Mouse (Mus musculus): ENCODE results near the gene Mapk10. TPM values are rescaled to one million over a fixed set of nuclear protein-coding genes. Genes with fewer than 3 reads are reported as not detected.

The Mapk10 gene
- polyA plus RNA-seq, 1 experiment from 2014 or later, result 0.51 TPM

GRCm38 (mm10) chr5:103020127-103020526 lies 191.0 kb downstream of the Mapk10 start:
- H3K4me1 ChIP-seq, result no peaks in the 10 kb centered on the region
- no peak overlapping the region for H3K4me3 ChIP-seq
- no peaks in the 10 kb centered on the region for H3K27me3 ChIP-seq (ENCODE audit: low read depth, poor library complexity, severe bottlenecking)
- H3K27ac ChIP-seq, result no peak overlapping the region
- no peaks in the 10 kb centered on the region for H3K36me3 ChIP-seq
- H3K9me3 ChIP-seq (replicated peaks), result no peaks in the 10 kb centered on the region
- no peak for DNase-seq (ENCODE audit: low spot score)
- 86% methylated on average over 5 of the region's 5 CpGs for WGBS

- H3K4me3 ChIP-seq, result no peak overlapping the region
- 88% methylated on average over 7 of the region's 7 CpGs for WGBS
- H3K4me1 ChIP-seq, result no peaks in the 10 kb centered on the region
- no peaks in the 10 kb centered on the region for H3K36me3 ChIP-seq
- H3K9me3 ChIP-seq (replicated peaks), result no peaks in the 10 kb centered on the region
- no peaks in the 10 kb centered on the region for H3K27me3 ChIP-seq (ENCODE audit: low read depth, poor library complexity, severe bottlenecking)
- no peak for DNase-seq (ENCODE audit: low spot score)
- no peak overlapping the region for H3K27ac ChIP-seq
These were observed 193.5 kb downstream of the Mapk10 start for GRCm38 (mm10) chr5:103017637-103018036.

DNA sequence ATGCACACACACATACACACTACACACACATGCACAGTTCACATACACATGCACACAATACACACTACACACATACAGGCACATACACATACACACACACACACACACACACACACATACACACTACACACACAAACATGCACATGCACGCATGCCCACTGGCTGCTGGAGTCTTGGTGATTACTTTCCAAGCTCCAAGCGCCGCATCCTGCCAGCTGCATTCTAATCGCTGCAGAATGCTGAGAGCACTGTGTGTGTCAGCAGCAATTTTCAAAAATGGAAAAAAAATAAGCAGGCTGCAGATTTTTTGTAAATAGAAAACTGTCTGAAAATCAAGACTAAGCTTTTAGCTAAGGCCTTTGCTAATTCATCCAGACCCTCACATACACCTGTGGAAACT lies 196.8 kb downstream of the Mapk10 start:
- no peak for DNase-seq (ENCODE audit: low spot score)
- Histone ChIP-seq H3K27ac (no peak overlapping the region), H3K27me3 (ENCODE audit: low read depth, poor library complexity, severe bottlenecking) (no peaks in the 10 kb centered on the region), H3K9me3 (replicated peaks) (no peaks in the 10 kb centered on the region), H3K4me1 (no peaks in the 10 kb centered on the region), H3K4me3 (no peak overlapping the region), H3K36me3 (no peaks in the 10 kb centered on the region)
- WGBS, result 95% methylated on average over 4 of the region's 4 CpGs

DNA sequence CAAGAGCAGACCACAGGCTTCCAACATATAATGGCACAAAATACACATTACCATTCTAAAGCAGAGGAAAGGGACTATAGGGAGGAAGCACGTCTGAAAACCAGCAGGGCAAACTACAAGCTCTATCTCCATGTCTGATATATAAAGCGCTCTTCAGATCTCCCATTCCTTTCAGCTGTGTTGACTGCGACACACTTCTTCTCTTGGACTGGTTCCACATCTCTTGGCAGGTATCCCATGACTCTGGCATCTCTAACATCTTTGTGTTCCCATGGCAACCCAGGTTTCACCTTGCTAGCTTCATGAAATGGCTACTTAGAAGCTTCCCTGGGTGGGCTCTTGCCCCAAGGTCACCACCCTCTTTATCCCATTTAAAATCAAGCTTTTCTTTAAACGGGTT lies 202.2 kb downstream of the Mapk10 start:
- no peaks in the 10 kb centered on the region for H3K36me3 ChIP-seq
- DNase-seq (ENCODE audit: low spot score), result no peak
- H3K4me3 ChIP-seq, result no peak overlapping the region
- WGBS, result 91% methylated on average over 4 of the region's 4 CpGs
- no peaks in the 10 kb centered on the region for H3K4me1 ChIP-seq
- no peak overlapping the region for H3K27ac ChIP-seq
- no peaks in the 10 kb centered on the region for H3K9me3 ChIP-seq (replicated peaks)
- H3K27me3 ChIP-seq (ENCODE audit: low read depth, poor library complexity, severe bottlenecking), result no peaks in the 10 kb centered on the region

GRCm38 (mm10) chr5:103002116-103002515 lies 209.0 kb downstream of the Mapk10 start:
- Histone ChIP-seq H3K36me3 (no peaks in the 10 kb centered on the region), H3K27me3 (ENCODE audit: low read depth, poor library complexity, severe bottlenecking) (no peaks in the 10 kb centered on the region), H3K27ac (peak overlapping the region; percentile 23; the same call in 1 of the 2 replicates), H3K4me3 (no peak overlapping the region), H3K4me1 (peaks cover 25% of the 10 kb centered on the region), H3K9me3 (replicated peaks) (no peaks in the 10 kb centered on the region)
- WGBS, result 48% methylated on average over 7 of the region's 7 CpGs
- peak; percentile 48 for DNase-seq (ENCODE audit: low spot score)

DNA sequence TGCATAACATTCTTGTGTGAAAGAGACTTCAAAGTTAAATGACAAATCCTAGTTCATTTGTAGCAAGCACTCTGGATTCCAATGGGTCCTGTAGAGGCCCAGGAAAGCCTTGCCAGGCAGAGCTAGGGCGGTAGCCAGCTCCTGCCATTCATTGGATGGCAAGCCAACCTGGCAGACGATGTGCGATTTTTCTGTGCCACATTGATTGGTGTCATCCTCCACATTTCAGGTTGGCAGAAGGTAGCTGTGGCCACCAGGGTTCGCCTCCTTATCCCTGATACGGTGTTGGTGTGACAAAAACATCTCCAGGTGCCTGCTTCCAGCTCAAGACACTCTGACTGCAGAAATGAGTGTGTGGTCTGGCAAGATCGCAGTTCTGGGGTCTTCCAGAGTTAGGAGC lies 210.6 kb downstream of the Mapk10 start:
- DNase-seq (ENCODE audit: low spot score), result no peak
- 91% methylated on average over 6 of the region's 6 CpGs for WGBS
- no peaks in the 10 kb centered on the region for H3K36me3 ChIP-seq
- no peak overlapping the region for H3K4me3 ChIP-seq
- peaks cover 25% of the 10 kb centered on the region for H3K4me1 ChIP-seq
- H3K27ac ChIP-seq, result no peak overlapping the region
- no peaks in the 10 kb centered on the region for H3K9me3 ChIP-seq (replicated peaks)
- no peaks in the 10 kb centered on the region for H3K27me3 ChIP-seq (ENCODE audit: low read depth, poor library complexity, severe bottlenecking)

- no peak for DNase-seq (ENCODE audit: low spot score)
- Histone ChIP-seq H3K4me3 (no peak overlapping the region), H3K27ac (no peak overlapping the region), H3K4me1 (peaks cover 25% of the 10 kb centered on the region), H3K9me3 (replicated peaks) (no peaks in the 10 kb centered on the region), H3K27me3 (ENCODE audit: low read depth, poor library complexity, severe bottlenecking) (no peaks in the 10 kb centered on the region), H3K36me3 (no peaks in the 10 kb centered on the region)
- 92% methylated on average over 7 of the region's 7 CpGs for WGBS
These were observed 212.6 kb downstream of the Mapk10 start for GRCm38 (mm10) chr5:102998524-102998923.

DNA sequence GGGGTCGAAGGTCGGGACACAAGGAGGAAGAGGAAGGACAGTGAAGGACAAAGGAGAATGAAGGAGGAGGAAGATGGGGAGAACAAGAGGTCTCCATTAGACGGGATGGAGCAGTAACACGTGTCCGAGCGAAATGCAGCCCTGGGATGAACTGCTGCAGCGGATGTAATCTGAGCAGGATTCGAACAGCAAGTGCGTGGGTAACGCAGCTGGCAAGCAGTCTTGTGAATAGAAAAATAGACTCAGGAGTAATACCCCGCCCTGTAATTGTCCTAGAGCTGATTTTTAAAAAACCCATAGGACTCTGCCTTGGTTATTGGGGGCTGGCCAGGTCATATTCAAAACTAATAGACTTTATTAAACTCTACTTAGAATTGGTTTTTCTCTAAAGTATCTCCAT lies 213.2 kb downstream of the Mapk10 start:
- H3K27me3 ChIP-seq (ENCODE audit: low read depth, poor library complexity, severe bottlenecking), result no peaks in the 10 kb centered on the region

DNA sequence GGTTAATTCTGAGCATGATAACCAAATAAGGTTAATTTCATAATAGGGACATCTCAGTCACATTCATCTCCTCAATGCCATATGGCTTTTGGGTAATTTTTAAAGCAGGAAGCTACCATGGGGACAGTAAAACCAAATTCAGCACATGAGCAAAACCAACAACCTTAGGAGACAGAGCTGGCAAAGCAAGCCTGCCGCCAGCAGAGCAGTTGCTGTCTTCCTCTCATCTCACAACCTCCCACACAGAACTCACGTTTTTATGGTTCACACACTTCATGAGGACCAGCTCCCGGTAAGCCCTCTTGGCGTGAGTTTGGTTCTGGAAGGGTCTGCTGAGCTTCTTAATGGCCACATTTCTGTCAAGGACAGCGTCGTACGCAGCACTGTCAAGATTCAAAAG lies 214.8 kb downstream of the Mapk10 start:
- 92% methylated on average over 7 of the region's 7 CpGs for WGBS
- no peak overlapping the region for H3K4me3 ChIP-seq

More for the DNA sequence above, 213.2 kb downstream of the Mapk10 start:
- no peak overlapping the region for H3K4me3 ChIP-seq
- no peak overlapping the region for H3K27ac ChIP-seq
- no peak for DNase-seq (ENCODE audit: low spot score)
- H3K9me3 ChIP-seq (replicated peaks), result no peaks in the 10 kb centered on the region
- H3K36me3 ChIP-seq, result no peaks in the 10 kb centered on the region
- WGBS, result 95% methylated on average over 11 of the region's 11 CpGs
- peaks cover 25% of the 10 kb centered on the region for H3K4me1 ChIP-seq

GRCm38 (mm10) chr5:102995928-102996327 lies 215.2 kb downstream of the Mapk10 start:
- no peaks in the 10 kb centered on the region for H3K27me3 ChIP-seq (ENCODE audit: low read depth, poor library complexity, severe bottlenecking)
- no peaks in the 10 kb centered on the region for H3K9me3 ChIP-seq (replicated peaks)
- H3K27ac ChIP-seq, result no peak overlapping the region
- no peak overlapping the region for H3K4me3 ChIP-seq
- peaks cover 12% of the 10 kb centered on the region; the same call in 1 of the 2 replicates for H3K4me1 ChIP-seq
- H3K36me3 ChIP-seq, result no peaks in the 10 kb centered on the region
- no peak for DNase-seq (ENCODE audit: low spot score)

More for the DNA sequence above, 214.8 kb downstream of the Mapk10 start:
- Histone ChIP-seq H3K9me3 (replicated peaks) (no peaks in the 10 kb centered on the region), H3K4me1 (peaks cover 13% of the 10 kb centered on the region; the same call in 1 of the 2 replicates), H3K36me3 (no peaks in the 10 kb centered on the region), H3K27ac (no peak overlapping the region), H3K27me3 (ENCODE audit: low read depth, poor library complexity, severe bottlenecking) (no peaks in the 10 kb centered on the region)
- no peak for DNase-seq (ENCODE audit: low spot score)

GRCm38 (mm10) chr5:102993951-102994350 lies 217.2 kb downstream of the Mapk10 start:
- WGBS, result 86% methylated on average over 5 of the region's 5 CpGs
- no peak for DNase-seq (ENCODE audit: low spot score)
- Histone ChIP-seq H3K4me3 (no peak overlapping the region), H3K27ac (no peak overlapping the region), H3K4me1 (no peaks in the 10 kb centered on the region), H3K27me3 (ENCODE audit: low read depth, poor library complexity, severe bottlenecking) (no peaks in the 10 kb centered on the region), H3K36me3 (no peaks in the 10 kb centered on the region), H3K9me3 (replicated peaks) (no peaks in the 10 kb centered on the region)

GRCm38 (mm10) chr5:102991691-102992090 lies 219.4 kb downstream of the Mapk10 start:
- Histone ChIP-seq H3K9me3 (replicated peaks) (no peaks in the 10 kb centered on the region), H3K36me3 (no peaks in the 10 kb centered on the region), H3K4me1 (no peaks in the 10 kb centered on the region), H3K27me3 (ENCODE audit: low read depth, poor library complexity, severe bottlenecking) (no peaks in the 10 kb centered on the region), H3K4me3 (no peak overlapping the region), H3K27ac (no peak overlapping the region)
- 67% methylated on average over 2 of the region's 2 CpGs for WGBS
- no peak for DNase-seq (ENCODE audit: low spot score)

GRCm38 (mm10) chr5:102978382-102978781 lies 232.8 kb downstream of the Mapk10 start:
- 80% methylated on average over 2 of the region's 2 CpGs for WGBS
- no peaks in the 10 kb centered on the region for H3K27me3 ChIP-seq (ENCODE audit: low read depth, poor library complexity, severe bottlenecking)

GRCm38 (mm10) chr5:102977138-102977537 lies 234.0 kb downstream of the Mapk10 start:
- H3K9me3 ChIP-seq (replicated peaks), result no peaks in the 10 kb centered on the region
- H3K36me3 ChIP-seq, result no peaks in the 10 kb centered on the region
- H3K27ac ChIP-seq, result no peak overlapping the region
- no peaks in the 10 kb centered on the region for H3K27me3 ChIP-seq (ENCODE audit: low read depth, poor library complexity, severe bottlenecking)
- no peak overlapping the region for H3K4me3 ChIP-seq
- WGBS, result 54% methylated on average over 6 of the region's 6 CpGs
- H3K4me1 ChIP-seq, result 0 out of 2 replicates have a peak, but pooled peaks cover 6% of the 10 kb centered on the region
- DNase-seq (ENCODE audit: low spot score), result no peak

More at GRCm38 (mm10) chr5:102978382-102978781, 232.8 kb downstream of the Mapk10 start:
- Histone ChIP-seq H3K36me3 (no peaks in the 10 kb centered on the region), H3K27ac (no peak overlapping the region), H3K9me3 (replicated peaks) (no peaks in the 10 kb centered on the region), H3K4me1 (0 out of 2 replicates have a peak, but pooled peaks cover 6% of the 10 kb centered on the region), H3K4me3 (no peak overlapping the region)
- DNase-seq (ENCODE audit: low spot score), result no peak
